ENCODE assay signal across 16 mouse cellular contexts in genomic region chr16:44060604-44061286, GRCm38 (mm10).
"Had no signal": no experiment of that assay in that cellular context is flagged by ENCODE, and none has a peak within 500 bp of the region (broad histone marks: within the 10 kb centered on the region; RNA-seq: fewer than 3 reads in every experiment).

No protein-coding gene starts in this region.

- H3K4me1 ChIP-seq: intestine, embryonic 15.5 days; kidney, embryonic 15.5 days; neural tube, embryonic 12.5 days had no signal

- H3K27me3 ChIP-seq: intestine, embryonic 15.5 days; kidney, embryonic 15.5 days; limb, embryonic 13.5 days; midbrain, embryonic 15.5 days; neural tube, embryonic 12.5 days had no signal

- H3K9me3 ChIP-seq: intestine, embryonic 15.5 days; kidney, embryonic 15.5 days; limb, embryonic 13.5 days; megakaryocyte, embryonic 14.5 days; midbrain, embryonic 15.5 days; neural tube, embryonic 12.5 days had no signal

- H3K36me3 ChIP-seq: intestine, embryonic 15.5 days; kidney, embryonic 15.5 days; limb, embryonic 13.5 days; midbrain, embryonic 15.5 days; neural tube, embryonic 12.5 days had no signal

- H3K4me2 ChIP-seq: intestine, embryonic 15.5 days; kidney, embryonic 15.5 days; limb, embryonic 13.5 days; midbrain, embryonic 11.5 days; midbrain, embryonic 15.5 days; neural tube, embryonic 12.5 days had no signal

- H3K27ac ChIP-seq: hindbrain, postnatal 0 days; intestine, embryonic 15.5 days; kidney, embryonic 15.5 days; limb, embryonic 13.5 days; macrophage; midbrain, embryonic 15.5 days; neural tube, embryonic 12.5 days had no signal

- ATAC-seq: hindbrain, postnatal 0 days; intestine, embryonic 15.5 days; midbrain, embryonic 15.5 days had no signal

- DNase-seq: kidney, adult 2 months; kidney, postnatal 14 days; left cerebral cortex, postnatal 4 days; lung, adult 2 months; lung, postnatal 10 days; thymus, adult 2 months; thymus, postnatal 25 days had no signal

- H3K4me3 ChIP-seq: intestine, embryonic 15.5 days; kidney, embryonic 15.5 days; limb, embryonic 13.5 days; megakaryocyte, embryonic 14.5 days; midbrain, embryonic 15.5 days; neural tube, embryonic 12.5 days had no signal

- H3K9ac ChIP-seq: intestine, embryonic 15.5 days; kidney, embryonic 15.5 days; limb, embryonic 13.5 days; midbrain, embryonic 15.5 days; neural tube, embryonic 12.5 days had no signal
